Mouse (Mus musculus): ENCODE results near the gene E130114P18Rik.

The E130114P18Rik gene

DNA sequence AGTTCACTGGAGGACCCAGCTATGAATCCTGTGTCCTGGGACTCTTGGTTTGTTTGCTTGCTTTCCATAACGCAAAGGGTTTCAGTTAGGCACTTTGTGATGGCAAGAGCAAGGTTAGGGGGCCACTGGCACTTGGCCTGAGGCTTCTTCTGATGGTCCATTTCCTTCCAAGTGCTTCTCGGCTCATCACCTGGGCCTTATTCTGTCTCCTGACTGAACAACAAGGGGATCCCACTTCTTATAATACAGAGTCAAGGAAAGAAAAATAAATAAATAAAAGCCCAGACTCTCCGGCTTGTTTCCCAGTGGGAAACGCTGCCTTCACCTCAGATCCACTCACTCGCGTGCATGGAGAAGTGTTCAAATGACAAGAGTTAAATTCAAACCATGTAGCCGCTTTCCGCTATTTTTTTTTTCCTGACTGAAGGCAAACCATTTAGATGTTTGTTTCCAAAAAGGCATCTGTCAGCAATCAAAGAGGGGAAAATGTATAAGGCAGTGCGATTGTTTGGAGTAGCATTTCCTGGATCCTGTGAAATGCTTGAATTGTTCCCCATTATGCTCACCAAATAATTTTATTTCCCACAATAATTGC, 199.2 kb downstream of the E130114P18Rik start:
- in situ Hi-C loops (cut with MboI, MseI): loop anchor here (10.0 kb wide), 1 partner anchor 666 kb away; no protein-coding TSS in a partner anchor

DNA sequence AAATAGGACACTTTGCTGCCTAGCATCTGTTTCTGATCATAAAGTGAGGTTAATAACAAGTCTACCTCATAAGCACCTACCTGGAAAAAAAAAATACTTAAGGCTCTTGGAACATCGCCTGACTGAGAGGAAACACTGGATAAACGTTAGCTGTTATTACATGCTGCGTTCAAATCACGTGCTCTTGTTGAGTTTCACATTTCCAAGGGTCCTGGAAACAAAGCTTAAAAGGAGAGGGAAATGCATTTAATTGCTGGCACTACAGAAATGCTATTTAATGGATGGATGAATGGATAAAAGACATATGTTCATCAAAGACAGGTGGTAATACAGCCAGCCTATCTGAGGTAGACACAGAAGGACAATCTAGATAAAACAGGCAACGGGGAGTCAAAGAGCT, 200.4 kb downstream of the E130114P18Rik start:
- in situ Hi-C loops (cut with MboI, MseI): loop anchor here (10.0 kb wide), 1 partner anchor 667 kb away; no protein-coding TSS in a partner anchor

DNA sequence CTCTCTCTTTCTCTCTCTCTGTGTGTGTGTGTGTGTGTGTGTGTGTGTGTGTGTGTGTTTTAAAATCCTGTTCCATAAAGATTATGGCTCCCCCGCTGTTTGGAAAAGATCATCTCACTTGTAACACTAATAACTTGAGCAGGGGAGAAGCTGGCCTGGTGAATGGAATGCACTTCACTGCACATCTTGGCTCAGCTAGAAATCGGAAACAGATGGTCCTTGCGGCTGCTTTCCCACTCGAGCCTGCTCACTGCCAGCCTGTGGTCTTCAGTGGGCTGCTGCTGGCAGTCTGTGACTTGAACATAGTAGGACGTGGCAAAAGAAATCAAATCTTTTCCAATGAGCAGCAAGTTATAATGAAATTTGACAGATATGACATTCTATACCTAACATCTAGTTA, 202.4 kb downstream of the E130114P18Rik start:
- in situ Hi-C loops (cut with MboI, MseI): loop anchor here (10.0 kb wide), 1 partner anchor 669 kb away; no protein-coding TSS in a partner anchor

DNA sequence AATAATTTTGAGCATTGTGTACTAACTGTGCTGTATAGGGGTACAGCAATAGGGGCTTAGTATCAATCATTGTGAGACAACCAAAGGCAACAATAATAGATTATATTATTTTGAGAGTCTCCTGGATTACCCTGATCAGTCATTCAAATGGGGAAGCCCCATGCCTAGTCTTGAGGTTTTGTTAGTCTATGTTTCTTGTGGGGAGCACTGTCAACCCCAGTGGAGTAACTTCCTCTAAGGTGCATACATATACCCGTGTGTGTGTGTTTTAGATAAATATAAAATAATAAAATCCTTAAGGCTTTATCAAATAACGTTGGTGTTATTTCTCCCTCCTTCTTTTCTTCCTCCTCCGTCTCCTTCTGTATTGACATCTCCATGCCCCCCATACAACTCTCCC, 208.6 kb downstream of the E130114P18Rik start:
- in situ Hi-C loops (cut with MboI, MseI): loop anchor here (5.0 kb wide), 1 partner anchor 173 kb away; no protein-coding TSS in a partner anchor

DNA sequence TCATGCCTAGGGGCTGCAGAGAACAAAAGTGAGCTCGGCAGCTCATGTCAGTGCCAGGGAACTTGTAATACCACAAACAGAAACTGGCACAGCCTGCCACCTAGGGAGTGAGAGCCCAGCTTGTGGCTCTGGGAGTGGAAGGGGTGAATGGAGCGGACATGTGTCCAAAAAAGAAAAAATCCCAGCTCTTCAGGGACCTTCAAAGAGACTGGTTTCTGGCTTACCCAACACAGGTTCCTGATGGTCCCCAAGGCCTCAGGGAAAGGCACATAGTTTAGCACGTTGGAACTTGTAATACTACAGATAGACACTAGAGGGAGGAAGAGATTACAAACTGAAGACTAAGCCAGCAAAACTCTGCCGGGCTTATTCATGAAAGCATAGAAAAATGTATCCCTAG, 213.2 kb downstream of the E130114P18Rik start:
- in situ Hi-C loops (cut with MboI, MseI): loop anchor here (5.0 kb wide), 1 partner anchor 178 kb away; no protein-coding TSS in a partner anchor

DNA sequence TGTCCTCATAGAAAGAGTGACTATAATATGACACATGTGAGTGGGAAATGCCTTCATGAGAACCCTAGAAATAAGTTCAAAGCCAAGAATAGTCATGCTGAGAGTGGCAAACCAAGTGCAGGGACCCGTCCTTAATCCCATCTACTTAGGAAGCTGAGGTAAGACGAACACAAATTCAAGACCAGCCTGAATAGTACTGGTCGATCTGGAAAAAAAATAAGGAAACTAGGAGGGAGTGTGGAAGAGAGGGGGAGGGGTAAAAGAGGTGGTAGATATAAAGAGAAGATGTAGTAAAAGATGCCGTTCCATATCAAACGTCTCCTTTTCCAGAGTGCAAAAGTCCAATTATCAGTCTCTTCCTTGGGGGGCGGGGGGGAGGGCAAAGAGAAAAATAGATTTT, 213.7 kb downstream of the E130114P18Rik start:
- in situ Hi-C loops (cut with MboI, MseI): no loop called here

DNA sequence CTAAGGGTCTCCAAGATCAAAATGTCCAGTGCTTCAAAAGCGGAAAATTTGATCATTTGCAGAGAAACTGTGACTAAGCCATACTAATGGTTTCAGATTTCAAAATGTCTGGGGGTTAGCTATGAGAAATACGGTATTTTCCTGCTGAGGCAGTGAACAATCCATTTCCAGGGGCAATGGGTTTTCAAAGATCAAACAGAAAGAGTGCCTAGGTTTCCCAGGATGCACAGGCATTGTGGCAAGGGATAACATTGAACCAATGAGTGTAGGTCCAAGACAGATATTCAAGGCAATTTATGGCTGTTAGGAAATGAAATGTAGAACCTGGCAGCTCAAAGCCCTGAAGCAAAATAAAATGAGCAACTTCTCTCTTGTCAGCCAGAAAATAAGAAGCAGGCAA, 220.3 kb downstream of the E130114P18Rik start:
- in situ Hi-C loops (cut with MboI, MseI): no loop called here

DNA sequence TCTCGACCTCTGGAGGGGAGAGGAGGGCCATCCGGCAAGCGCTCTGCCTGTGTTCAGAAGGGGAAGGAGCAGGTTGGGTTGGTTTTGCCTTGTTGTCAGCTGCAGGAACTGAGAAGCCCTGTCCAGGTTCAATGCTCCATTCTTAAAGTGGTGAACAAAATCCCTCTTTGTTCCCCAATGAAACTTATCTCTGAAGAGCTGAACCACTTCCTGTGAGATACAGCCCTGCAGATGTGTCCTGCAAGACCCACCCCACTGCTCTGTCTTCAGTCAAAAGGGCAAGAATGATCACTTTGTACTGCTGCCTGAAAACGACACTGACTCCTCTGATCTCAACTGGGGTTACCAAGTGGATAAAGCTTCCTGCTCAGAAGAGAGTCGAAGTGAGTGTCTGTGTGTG, 233.9 kb downstream of the E130114P18Rik start:
- in situ Hi-C loops (cut with MboI, MseI): no loop called here

DNA sequence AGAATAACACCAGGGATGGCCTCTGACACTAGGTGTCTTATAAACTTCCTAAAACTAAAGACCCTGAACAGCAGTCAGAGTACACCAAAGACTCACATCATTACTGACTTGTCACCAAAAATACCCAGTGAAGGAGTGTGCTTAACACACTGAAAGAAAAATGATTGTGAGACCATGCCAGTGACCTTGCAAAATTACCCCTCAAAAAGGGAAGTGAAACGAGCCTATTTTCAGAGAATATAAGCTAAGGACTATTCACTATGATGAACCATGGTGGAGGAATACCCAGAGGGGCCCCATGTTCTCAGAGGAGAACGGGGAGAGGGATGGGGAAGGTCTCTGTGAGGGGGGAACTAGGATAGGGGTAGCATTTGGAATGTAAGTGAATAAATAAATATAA, 245.8 kb downstream of the E130114P18Rik start:
- in situ Hi-C loops (cut with MboI, MseI): no loop called here

DNA sequence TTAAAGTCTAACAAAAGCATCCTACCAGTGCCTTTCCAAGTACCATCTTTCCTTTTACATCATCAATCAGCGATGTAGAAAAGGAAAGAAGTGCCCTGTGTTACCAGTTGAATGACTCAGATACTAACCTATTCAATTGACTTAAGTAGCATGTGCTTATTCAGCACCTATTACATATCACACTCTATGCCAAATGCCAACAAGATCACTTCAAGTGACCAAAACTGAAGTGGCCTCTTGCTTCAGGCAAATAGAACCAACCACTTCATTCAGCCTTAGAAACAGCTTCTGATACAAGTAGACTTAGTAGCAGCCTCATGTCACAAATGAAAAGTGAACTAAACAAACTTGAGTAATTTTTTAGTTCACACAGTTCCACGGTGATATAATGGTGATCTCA, 249.4 kb downstream of the E130114P18Rik start:
- in situ Hi-C loops (cut with MboI, MseI): no loop called here

Measured in regulatory T cell (primary cell).